Mouse (Mus musculus): ENCODE measurements at regions not wholly inside any gene's neighbourhood (a gene's known extent, or its start where the extent isn't known, plus 50 kb on each side); places are given as distances from the start of the nearest gene placed in this dataset.

GRCm38 (mm10) chr3:144011456-144012025 is 193.5 kb downstream of the Lmo4 start:
- no peak for TF ChIP-seq CTCF (IDR thresholded peaks at IDR 0.05; ENCODE audit: low read depth)
- no peak for TF ChIP-seq EP300 (IDR thresholded peaks at IDR 0.05; ENCODE audit: low read depth)

Measured in liver, postnatal 0 days (tissue).